ENCODE assay signal across 29 mouse cellular contexts in genomic region chr10:67739199-67739598, GRCm38 (mm10).
"Had no signal": no experiment of that assay in that cellular context is flagged by ENCODE, and none has a peak within 500 bp of the region (broad histone marks: within the 10 kb centered on the region; RNA-seq: fewer than 3 reads in every experiment).

No protein-coding gene starts in this region.

- H3K4me1 ChIP-seq: limb, embryonic 12.5 days; limb, embryonic 13.5 days; limb, embryonic 15.5 days; liver, embryonic 12.5 days; liver, embryonic 13.5 days; liver, embryonic 15.5 days; midbrain, embryonic 12.5 days; midbrain, embryonic 13.5 days; neural tube, embryonic 12.5 days had no signal

- DNase-seq: left cerebral cortex, postnatal 4 days; liver; liver, embryonic 13.5 days; liver, postnatal 0 days; lung, adult 18-20 months; lung, adult 2 months; lung, embryonic 14.5 days; lung, postnatal 10 days; lung, postnatal 14 days; lung, postnatal 36 days; midbrain, embryonic 14.5 days had no signal

- H3K9me3 ChIP-seq: limb, embryonic 10.5 days; limb, embryonic 12.5 days; limb, embryonic 13.5 days; limb, embryonic 15.5 days; liver, embryonic 12.5 days; liver, embryonic 13.5 days; liver, embryonic 15.5 days; lung, embryonic 15.5 days; midbrain, embryonic 10.5 days; midbrain, embryonic 12.5 days; midbrain, embryonic 13.5 days; neural tube, embryonic 12.5 days had no signal

- H3K36me3 ChIP-seq: limb, embryonic 10.5 days; limb, embryonic 12.5 days; limb, embryonic 13.5 days; limb, embryonic 15.5 days; liver, embryonic 12.5 days; liver, embryonic 13.5 days; liver, embryonic 15.5 days; lung, embryonic 15.5 days; midbrain, embryonic 10.5 days; midbrain, embryonic 12.5 days; midbrain, embryonic 13.5 days; neural tube, embryonic 12.5 days had no signal

- H3K27me3 ChIP-seq: limb, embryonic 12.5 days; limb, embryonic 13.5 days; limb, embryonic 15.5 days; liver, embryonic 12.5 days; liver, embryonic 13.5 days; liver, embryonic 15.5 days; lung, embryonic 15.5 days; megakaryocyte, embryonic 14.5 days; midbrain, embryonic 12.5 days; midbrain, embryonic 13.5 days; neural tube, embryonic 12.5 days had no signal

- H3K9ac ChIP-seq: limb, embryonic 12.5 days; limb, embryonic 13.5 days; limb, embryonic 15.5 days; liver, embryonic 12.5 days; liver, embryonic 13.5 days; liver, embryonic 14.5 days; liver, embryonic 15.5 days; liver, postnatal 0 days; lung, embryonic 14.5 days; lung, embryonic 15.5 days; midbrain, embryonic 12.5 days; midbrain, embryonic 13.5 days; neural tube, embryonic 12.5 days had no signal

- H3K4me2 ChIP-seq: limb, embryonic 12.5 days; limb, embryonic 13.5 days; limb, embryonic 15.5 days; liver, embryonic 11.5 days; liver, embryonic 12.5 days; liver, embryonic 13.5 days; liver, embryonic 15.5 days; lung, embryonic 14.5 days; lung, embryonic 15.5 days; midbrain, embryonic 12.5 days; midbrain, embryonic 13.5 days; neural tube, embryonic 12.5 days had no signal

- H3K27ac ChIP-seq: left cerebral cortex, adult 2 months; limb, embryonic 10.5 days; limb, embryonic 12.5 days; limb, embryonic 13.5 days; limb, embryonic 15.5 days; liver, embryonic 12.5 days; liver, embryonic 13.5 days; liver, embryonic 14.5 days; liver, embryonic 15.5 days; lung, embryonic 15.5 days; macrophage; midbrain, embryonic 10.5 days; midbrain, embryonic 12.5 days; midbrain, embryonic 13.5 days; neural tube, embryonic 12.5 days had no signal

- H3K4me3 ChIP-seq: left cerebral cortex, adult 2 months; limb, embryonic 10.5 days; limb, embryonic 12.5 days; limb, embryonic 13.5 days; limb, embryonic 15.5 days; liver, embryonic 12.5 days; liver, embryonic 13.5 days; liver, embryonic 15.5 days; lung, embryonic 15.5 days; megakaryocyte, embryonic 14.5 days; midbrain, embryonic 10.5 days; midbrain, embryonic 12.5 days; midbrain, embryonic 13.5 days; myocyte; neural tube, embryonic 12.5 days had no signal

- ATAC-seq: liver, embryonic 12.5 days; liver, postnatal 0 days; midbrain, embryonic 13.5 days; midbrain, embryonic 16.5 days had no signal
